Mouse (Mus musculus): ENCODE results near the gene Pepd.

The Pepd gene

GRCm38 (mm10) chr7:35040176-35040972, 128.2 kb downstream of the Pepd start:
- H3K4me1 ChIP-seq (replicated peaks; ENCODE audit: low read depth, low read length): peaks cover 19% of the 10 kb centered on the region
- H3K4me3 ChIP-seq (replicated peaks; ENCODE audit: low read length): no peak overlapping the region
- peaks cover 86% of the 10 kb centered on the region for H3K36me3 ChIP-seq (ENCODE audit: insufficient read depth, low read length)
- TF ChIP-seq POU5F1 (IDR thresholded peaks at IDR 0.05; ENCODE audit: borderline replicate concordance, low read length) (no peak), NANOG (IDR thresholded peaks at IDR 0.05; ENCODE audit: borderline replicate concordance, low read length) (no peak), CTCF (conservative IDR thresholded peaks at IDR 0.05; ENCODE audit: low read length) (no peak)
- H3K27me3 ChIP-seq (ENCODE audit: insufficient read depth, low read length): no peaks in the 10 kb centered on the region
- H3K9me3 ChIP-seq (ENCODE audit: low read length): no peaks in the 10 kb centered on the region

- Histone ChIP-seq H3K4me3 (replicated peaks; ENCODE audit: low read length) (no peak overlapping the region), H3K27me3 (ENCODE audit: insufficient read depth, low read length) (no peaks in the 10 kb centered on the region), H3K9me3 (ENCODE audit: low read length) (no peaks in the 10 kb centered on the region), H3K36me3 (ENCODE audit: insufficient read depth, low read length) (peaks cover 89% of the 10 kb centered on the region), H3K4me1 (replicated peaks; ENCODE audit: low read depth, low read length) (peaks cover 13% of the 10 kb centered on the region)
- TF ChIP-seq POU5F1 (IDR thresholded peaks at IDR 0.05; ENCODE audit: borderline replicate concordance, low read length) (no peak), CTCF (conservative IDR thresholded peaks at IDR 0.05; ENCODE audit: low read length) (no peak), NANOG (IDR thresholded peaks at IDR 0.05; ENCODE audit: borderline replicate concordance, low read length) (no peak)
Measured at GRCm38 (mm10) chr7:35041286-35042208, 129.4 kb downstream of the Pepd start.

GRCm38 (mm10) chr7:35042209-35042554, 130.0 kb downstream of the Pepd start:
- no peaks in the 10 kb centered on the region for H3K27me3 ChIP-seq (ENCODE audit: insufficient read depth, low read length)
- no peak overlapping the region for H3K4me3 ChIP-seq (replicated peaks; ENCODE audit: low read length)
- peaks cover 16% of the 10 kb centered on the region for H3K4me1 ChIP-seq (replicated peaks; ENCODE audit: low read depth, low read length)
- TF ChIP-seq CTCF (conservative IDR thresholded peaks at IDR 0.05; ENCODE audit: low read length) (no peak), POU5F1 (IDR thresholded peaks at IDR 0.05; ENCODE audit: borderline replicate concordance, low read length) (no peak), NANOG (IDR thresholded peaks at IDR 0.05; ENCODE audit: borderline replicate concordance, low read length) (no peak)
- H3K36me3 ChIP-seq (ENCODE audit: insufficient read depth, low read length): peaks cover 91% of the 10 kb centered on the region
- H3K9me3 ChIP-seq (ENCODE audit: low read length): no peaks in the 10 kb centered on the region

GRCm38 (mm10) chr7:35042759-35043217, 130.6 kb downstream of the Pepd start:
- peaks cover 91% of the 10 kb centered on the region for H3K36me3 ChIP-seq (ENCODE audit: insufficient read depth, low read length)
- no peak overlapping the region for H3K4me3 ChIP-seq (replicated peaks; ENCODE audit: low read length)
- peaks cover 17% of the 10 kb centered on the region for H3K4me1 ChIP-seq (replicated peaks; ENCODE audit: low read depth, low read length)
- H3K9me3 ChIP-seq (ENCODE audit: low read length): no peaks in the 10 kb centered on the region
- no peak for TF ChIP-seq NANOG (IDR thresholded peaks at IDR 0.05; ENCODE audit: borderline replicate concordance, low read length)
- TF ChIP-seq CTCF (conservative IDR thresholded peaks at IDR 0.05; ENCODE audit: low read length): no peak
- no peak for TF ChIP-seq POU5F1 (IDR thresholded peaks at IDR 0.05; ENCODE audit: borderline replicate concordance, low read length)
- H3K27me3 ChIP-seq (ENCODE audit: insufficient read depth, low read length): no peaks in the 10 kb centered on the region

GRCm38 (mm10) chr7:35043266-35043817, 131.2 kb downstream of the Pepd start:
- peaks cover 17% of the 10 kb centered on the region for H3K4me1 ChIP-seq (replicated peaks; ENCODE audit: low read depth, low read length)
- H3K4me3 ChIP-seq (replicated peaks; ENCODE audit: low read length): no peak overlapping the region
- TF ChIP-seq CTCF (conservative IDR thresholded peaks at IDR 0.05; ENCODE audit: low read length): no peak
- TF ChIP-seq POU5F1 (IDR thresholded peaks at IDR 0.05; ENCODE audit: borderline replicate concordance, low read length): no peak
- H3K36me3 ChIP-seq (ENCODE audit: insufficient read depth, low read length): peaks cover 91% of the 10 kb centered on the region
- H3K9me3 ChIP-seq (ENCODE audit: low read length): no peaks in the 10 kb centered on the region
- H3K27me3 ChIP-seq (ENCODE audit: insufficient read depth, low read length): no peaks in the 10 kb centered on the region

GRCm38 (mm10) chr7:35044719-35045118, 132.5 kb downstream of the Pepd start:
- TF ChIP-seq CTCF (conservative IDR thresholded peaks at IDR 0.05; ENCODE audit: low read length) (no peak), POU5F1 (IDR thresholded peaks at IDR 0.05; ENCODE audit: borderline replicate concordance, low read length) (no peak), NANOG (IDR thresholded peaks at IDR 0.05; ENCODE audit: borderline replicate concordance, low read length) (no peak)
- no peak overlapping the region for H3K4me3 ChIP-seq (replicated peaks; ENCODE audit: low read length)
- peaks cover 17% of the 10 kb centered on the region for H3K4me1 ChIP-seq (replicated peaks; ENCODE audit: low read depth, low read length)
- H3K36me3 ChIP-seq (ENCODE audit: insufficient read depth, low read length): peaks cover 94% of the 10 kb centered on the region
- no peaks in the 10 kb centered on the region for H3K9me3 ChIP-seq (ENCODE audit: low read length)
- no peaks in the 10 kb centered on the region for H3K27me3 ChIP-seq (ENCODE audit: insufficient read depth, low read length)

- TF ChIP-seq NANOG (IDR thresholded peaks at IDR 0.05; ENCODE audit: borderline replicate concordance, low read length): no peak
- no peak for TF ChIP-seq POU5F1 (IDR thresholded peaks at IDR 0.05; ENCODE audit: borderline replicate concordance, low read length)
- TF ChIP-seq CTCF (conservative IDR thresholded peaks at IDR 0.05; ENCODE audit: low read length): no peak
- Histone ChIP-seq H3K4me3 (replicated peaks; ENCODE audit: low read length) (no peak overlapping the region), H3K27me3 (ENCODE audit: insufficient read depth, low read length) (no peaks in the 10 kb centered on the region), H3K9me3 (ENCODE audit: low read length) (no peaks in the 10 kb centered on the region), H3K36me3 (ENCODE audit: insufficient read depth, low read length) (peaks cover 95% of the 10 kb centered on the region), H3K4me1 (replicated peaks; ENCODE audit: low read depth, low read length) (peaks cover 28% of the 10 kb centered on the region)
Measured at GRCm38 (mm10) chr7:35046091-35046490, 133.9 kb downstream of the Pepd start.

- Histone ChIP-seq H3K4me1 (replicated peaks; ENCODE audit: low read depth, low read length) (peaks cover 41% of the 10 kb centered on the region), H3K27me3 (ENCODE audit: insufficient read depth, low read length) (no peaks in the 10 kb centered on the region), H3K9me3 (ENCODE audit: low read length) (no peaks in the 10 kb centered on the region), H3K4me3 (replicated peaks; ENCODE audit: low read length) (no peak overlapping the region), H3K36me3 (ENCODE audit: insufficient read depth, low read length) (peaks cover 60% of the 10 kb centered on the region)
- TF ChIP-seq POU5F1 (IDR thresholded peaks at IDR 0.05; ENCODE audit: borderline replicate concordance, low read length) (no peak), NANOG (IDR thresholded peaks at IDR 0.05; ENCODE audit: borderline replicate concordance, low read length) (no peak), CTCF (conservative IDR thresholded peaks at IDR 0.05; ENCODE audit: low read length) (no peak)
Measured at GRCm38 (mm10) chr7:35050540-35050939, 138.4 kb downstream of the Pepd start.
